Mouse (Mus musculus): Measurements from ENCODE around the gene Muc3.
"Not testable (repeated sequence)": the region's sequence is repeated elsewhere in the genome, so short reads cannot be mapped to it uniquely, and the experiment has no call there.

Muc3 gene

GRCm38 (mm10) chr5:137149272-137149882 lies at the start of gene Muc3:
Gene Muc3, minus strand, starts transcription at chr5:137149322.
- not testable (repeated sequence) for DNase-seq

DNA sequence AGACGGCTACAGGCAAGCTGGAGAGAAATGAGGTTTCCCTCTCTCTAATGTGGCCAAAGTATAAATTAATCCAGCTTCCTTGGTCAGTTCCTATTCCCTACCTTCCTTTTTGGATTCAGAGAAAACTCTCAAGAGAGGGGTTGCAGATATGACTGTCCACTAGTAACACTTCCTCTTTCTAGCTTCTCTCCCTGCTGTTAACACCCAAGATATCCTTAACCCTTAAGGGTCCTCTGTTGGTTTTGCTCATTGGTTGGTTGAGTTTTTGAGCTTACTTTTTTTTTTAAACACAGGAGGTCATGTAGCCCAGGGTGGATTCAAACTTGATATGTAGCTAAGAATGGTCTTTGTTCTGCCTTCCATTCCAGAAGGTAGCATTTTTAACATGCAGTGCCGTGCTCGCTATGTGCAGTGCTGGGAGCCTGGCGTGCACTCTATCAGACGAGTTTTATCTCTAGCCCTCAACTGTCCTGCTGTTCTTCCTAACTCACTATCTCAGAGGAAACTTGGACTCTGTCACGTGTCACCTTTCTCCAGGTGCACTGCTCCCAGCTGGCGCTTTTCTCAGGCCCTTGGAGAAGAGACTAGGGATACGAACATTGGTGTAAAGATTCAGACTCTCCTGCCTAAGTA lies 45.5 kb upstream of the Muc3 start:
- no peak for DNase-seq

DNA sequence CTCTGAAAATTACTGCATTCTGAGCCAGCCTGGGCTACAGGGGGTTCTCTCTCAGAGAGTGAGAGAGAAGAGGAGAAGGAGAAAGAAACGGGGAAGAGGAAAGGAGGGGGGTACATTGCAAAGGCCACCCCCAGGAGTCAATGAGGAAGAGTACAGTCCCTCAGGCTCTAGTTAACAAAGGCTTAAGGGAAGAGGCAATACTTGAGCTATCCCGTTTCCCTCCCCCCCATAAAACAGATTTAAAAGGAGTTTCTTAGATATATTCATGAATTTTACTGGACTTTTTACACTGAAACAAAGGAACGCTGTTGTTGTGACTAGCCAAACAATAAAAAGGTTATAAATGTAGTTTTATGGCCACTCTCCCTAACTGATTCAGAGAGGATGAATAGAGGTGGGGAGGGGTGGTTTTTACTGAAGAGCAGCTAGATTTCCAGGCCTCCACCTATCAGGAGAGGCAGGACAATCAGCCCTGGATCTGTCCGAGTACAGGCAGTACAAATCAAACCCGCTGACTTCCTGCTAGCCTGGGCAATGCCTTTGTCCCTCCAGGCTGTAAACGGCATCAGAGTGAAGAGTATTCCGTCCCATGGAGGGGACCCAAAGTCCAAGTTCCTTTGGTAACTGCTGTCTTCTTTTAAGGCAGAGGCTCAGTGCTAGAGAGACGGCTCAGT lies 44.3 kb upstream of the Muc3 start:
- DNase-seq, result no peak

DNA sequence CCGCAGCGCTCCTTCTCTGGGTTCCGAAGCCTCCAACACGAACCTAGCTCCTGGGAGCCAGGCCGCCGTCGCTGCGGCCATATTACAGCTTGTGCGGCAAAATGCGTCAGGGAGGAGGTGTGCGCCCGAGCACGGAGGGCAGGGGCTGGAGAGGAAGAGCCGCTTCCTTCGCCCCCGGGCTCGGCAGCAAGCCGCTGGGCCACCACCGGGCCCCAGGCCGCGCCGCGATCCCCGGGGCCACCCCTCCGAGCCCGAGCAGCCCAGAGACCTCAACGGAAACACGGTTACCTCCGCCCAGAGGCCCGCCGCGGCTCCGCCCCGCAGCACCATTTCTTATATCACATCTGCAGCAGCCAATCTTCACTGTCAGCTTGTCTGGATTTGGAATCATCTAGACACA lies 40.2 kb upstream of the Muc3 start:
- DNase-seq, result peak; percentile 69

GRCm38 (mm10) chr5:137185362-137185761 lies 36.2 kb upstream of the Muc3 start:
- no peak for DNase-seq

GRCm38 (mm10) chr5:137179646-137180374 lies 30.7 kb upstream of the Muc3 start:
- peak; percentile 33 for DNase-seq

- DNase-seq, result no peak
Observed at GRCm38 (mm10) chr5:137173967-137174366, 24.8 kb upstream of the Muc3 start.

- no peak for DNase-seq
Observed at GRCm38 (mm10) chr5:137172591-137172990, 23.5 kb upstream of the Muc3 start.

DNA sequence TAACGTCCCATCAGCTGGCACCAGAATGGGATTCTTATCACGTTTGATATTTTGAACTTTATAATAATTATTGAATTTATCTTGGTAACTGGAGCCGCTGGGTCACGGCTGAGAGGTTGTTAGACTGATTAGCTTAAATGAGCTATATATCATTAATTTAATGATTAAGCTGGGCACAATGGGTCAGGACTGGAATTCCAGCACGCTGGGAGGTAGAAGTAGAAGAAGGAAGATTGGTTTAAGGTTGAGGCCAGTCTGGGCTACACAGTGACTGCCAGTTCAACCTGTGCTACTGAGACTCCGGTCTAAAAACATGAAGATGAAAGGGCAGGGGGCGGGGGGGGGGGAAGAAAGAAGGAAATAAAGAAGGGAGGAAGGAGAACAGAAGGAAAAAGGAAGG lies 22.4 kb upstream of the Muc3 start:
- no peak for DNase-seq

- DNase-seq, result no peak
Observed at GRCm38 (mm10) chr5:137170836-137171380, 21.8 kb upstream of the Muc3 start.

- DNase-seq, result no peak
Observed at GRCm38 (mm10) chr5:137167539-137167938, 18.4 kb upstream of the Muc3 start.

DNA sequence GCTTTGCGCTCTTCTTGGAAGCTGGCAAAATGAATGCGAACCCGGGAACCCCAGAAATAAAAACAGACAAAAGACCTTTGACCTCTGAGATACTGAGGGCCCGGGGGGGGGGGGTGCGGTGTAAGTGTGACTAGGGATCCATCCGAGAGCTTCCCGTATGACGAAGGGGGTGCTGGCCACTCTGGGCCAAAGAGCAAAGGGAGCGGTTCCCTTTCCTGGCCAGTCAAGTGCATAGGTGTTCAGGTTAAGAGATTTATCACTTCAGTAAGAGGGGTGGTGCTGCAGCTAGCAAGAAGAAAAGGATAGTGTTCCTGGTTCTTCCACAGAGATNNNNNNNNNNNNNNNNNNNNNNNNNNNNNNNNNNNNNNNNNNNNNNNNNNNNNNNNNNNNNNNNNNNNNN lies 16.9 kb upstream of the Muc3 start:
- no peak for DNase-seq

DNA sequence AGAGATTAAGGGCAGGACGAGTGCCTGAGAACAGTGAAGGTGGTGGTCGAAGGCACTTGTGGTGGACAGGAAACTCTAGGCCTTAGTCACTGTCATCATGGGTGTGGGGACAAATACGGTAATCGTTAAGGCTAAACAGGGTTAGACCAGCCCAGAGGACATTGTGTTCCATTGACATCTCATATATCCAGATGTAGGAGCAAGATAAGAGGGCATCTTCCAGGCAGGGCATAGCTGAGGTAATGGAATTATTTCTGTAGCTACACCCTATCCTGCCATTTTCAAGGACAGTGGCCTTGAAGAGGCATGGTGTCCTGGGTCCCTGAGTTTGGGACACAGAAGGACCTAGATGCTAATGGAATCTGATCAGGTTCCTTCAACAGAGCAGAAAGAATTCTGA lies 12.7 kb upstream of the Muc3 start:
- DNase-seq, result no peak

DNA sequence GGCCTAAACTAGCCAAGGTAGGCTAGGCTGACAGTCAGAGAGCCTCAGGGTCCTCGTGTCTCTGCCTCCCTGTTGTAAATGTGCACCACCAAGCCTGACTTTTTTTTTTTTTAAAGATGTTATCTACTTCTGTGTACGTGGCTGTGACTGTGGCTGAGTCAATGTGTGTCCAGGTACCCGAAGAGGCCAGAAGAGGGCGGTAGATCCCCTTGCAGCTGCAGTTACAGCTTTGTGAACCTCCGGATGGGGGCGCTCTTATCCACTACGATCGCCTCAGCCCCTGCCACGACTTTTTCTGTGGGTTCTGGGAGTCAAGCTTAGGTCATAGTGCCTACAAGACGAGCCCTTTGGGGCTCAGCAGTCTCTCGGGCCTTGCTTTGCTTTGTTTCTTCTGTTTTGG lies 10.3 kb upstream of the Muc3 start:
- DNase-seq, result peak; percentile 89

GRCm38 (mm10) chr5:137153289-137153688 lies 4.2 kb upstream of the Muc3 start:
- no peak for DNase-seq

- no peak for DNase-seq
Observed at GRCm38 (mm10) chr5:137152623-137153022, 3.5 kb upstream of the Muc3 start.

DNA sequence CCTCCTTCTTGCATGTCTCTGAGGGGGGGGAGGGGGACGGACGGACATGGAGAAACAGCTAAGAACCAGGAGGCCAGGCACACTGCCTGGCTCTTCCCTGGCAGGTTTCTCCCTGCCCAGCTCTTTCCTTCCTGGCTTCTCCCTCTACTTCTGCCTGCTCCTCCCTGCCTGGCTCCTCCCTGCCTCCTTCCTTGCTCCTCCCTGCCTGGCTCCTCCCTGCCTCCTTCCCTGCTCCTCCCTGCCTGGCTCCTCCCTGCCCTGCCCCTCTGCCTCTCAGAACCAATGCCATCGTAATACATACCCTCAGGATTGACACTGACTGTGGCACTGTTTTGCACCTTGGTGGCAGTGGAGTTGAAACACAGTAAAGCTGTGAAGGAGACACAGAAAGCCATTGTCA lies 8.3 kb downstream of the Muc3 start:
- DNase-seq, result no peak

DNA sequence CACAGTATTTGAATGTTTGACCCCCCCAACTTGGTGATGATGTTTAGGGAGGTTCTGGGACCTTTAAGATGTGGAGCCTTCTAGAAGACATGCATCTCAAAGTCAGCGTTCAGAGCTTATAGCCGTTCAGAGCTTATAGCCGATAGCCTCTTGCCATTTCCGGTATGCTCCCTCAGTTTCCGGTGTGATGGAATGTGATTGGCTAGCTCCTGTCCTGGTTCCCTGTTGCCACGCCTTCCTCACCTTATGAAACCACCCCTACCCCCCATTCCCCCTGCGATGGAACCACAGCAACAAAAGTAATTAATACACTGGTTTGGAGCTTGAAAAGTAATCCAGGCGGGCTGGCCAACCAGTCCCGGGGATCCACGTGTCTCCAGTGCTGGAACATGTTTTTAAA lies 10.1 kb downstream of the Muc3 start:
- no peak for DNase-seq

GRCm38 (mm10) chr5:137134959-137135358 lies 14.2 kb downstream of the Muc3 start:
- DNase-seq, result no peak

DNA sequence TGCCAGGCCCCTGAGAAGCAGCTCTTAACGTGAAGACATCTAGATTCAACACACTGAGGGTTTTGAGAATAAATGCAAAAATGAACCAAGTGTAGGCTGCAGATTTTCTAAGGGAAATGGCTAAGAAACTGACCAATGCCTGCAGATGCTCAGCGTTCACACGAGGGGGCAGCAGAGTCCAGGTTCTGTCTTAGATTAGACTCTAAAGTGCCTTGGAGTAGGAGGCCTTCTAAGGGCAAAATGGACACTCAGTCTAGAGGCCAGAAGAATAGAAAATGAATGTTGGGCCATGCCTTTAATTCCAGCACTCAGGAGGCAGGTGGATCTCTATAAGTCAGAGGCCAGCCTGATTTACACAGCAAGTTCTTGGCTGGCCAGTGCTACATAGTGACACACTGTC lies 17.6 kb downstream of the Muc3 start:
- DNase-seq, result peak; percentile 50

DNA sequence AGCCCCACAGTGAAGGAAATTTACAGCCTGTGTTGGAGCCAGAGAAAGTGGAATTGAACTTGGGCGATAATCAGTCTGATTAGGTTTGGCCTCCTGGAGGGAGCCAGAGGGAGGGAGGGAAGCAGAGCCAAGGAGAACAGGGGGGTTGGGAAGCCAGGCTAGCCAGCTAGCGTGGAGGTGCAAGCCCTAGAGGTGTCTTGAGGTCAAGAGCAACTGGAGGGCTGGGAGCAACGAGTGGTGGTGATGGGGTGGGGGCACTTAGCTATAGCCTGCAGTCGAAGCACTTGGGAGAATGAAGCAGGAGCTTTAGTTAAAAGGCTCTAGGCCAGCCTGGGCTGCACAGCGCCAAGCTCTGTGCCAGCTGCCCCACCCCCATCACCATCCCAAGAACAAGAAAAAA lies 19.8 kb downstream of the Muc3 start:
- DNase-seq, result no peak

- DNase-seq, result no peak
Observed at GRCm38 (mm10) chr5:137123516-137123915, 25.6 kb downstream of the Muc3 start.

GRCm38 (mm10) chr5:137122686-137123193 lies 26.4 kb downstream of the Muc3 start:
- peak; percentile 72 for DNase-seq

Data from thymus, postnatal 25 days (tissue).